Mouse (Mus musculus) cerebellum, adult 2 months (tissue): ENCODE measurements around the gene Ppif.

ENCODE experiments used
- CTCF ChIP-seq: fragments of 200-500 bp; IDR thresholded peaks from 2 replicates; pipeline ENCODE4 v1.5.1; 2011; ENCODE audit warnings: low read depth, mild to moderate bottlenecking, control low read depth, low read length, moderate library complexity, borderline replicate concordance; ENCODE audit not compliant: insufficient read depth
- POLR2A ChIP-seq: fragments of 200-500 bp; IDR thresholded peaks from 2 replicates; pipeline ENCODE4 v1.6.1; 2011; ENCODE audit warnings: low read length, control low read depth, borderline replicate concordance; ENCODE audit not compliant: insufficient read depth

DNA sequence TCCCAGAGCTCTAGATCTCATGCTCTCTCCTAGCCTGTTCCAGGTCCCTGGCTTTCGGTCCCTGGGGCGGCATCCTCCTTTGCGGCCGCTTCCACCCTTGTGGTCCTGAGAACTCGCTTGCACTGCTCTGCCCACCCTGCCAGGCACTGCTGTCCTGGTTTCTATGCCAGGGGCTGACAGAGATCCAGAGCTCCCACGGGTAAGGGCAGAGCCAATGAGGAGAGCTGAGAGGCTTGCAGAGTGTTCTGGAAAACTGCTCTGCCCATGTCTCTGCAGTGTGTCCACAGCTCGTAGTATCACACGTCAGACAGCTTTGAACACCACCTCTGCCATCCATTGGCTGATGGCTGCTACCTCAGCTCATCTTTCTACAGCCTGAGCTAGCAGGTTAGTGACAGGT is 23.8 kb downstream of the Ppif start:
- TF ChIP-seq CTCF (no peak), POLR2A (no peak)
